9 mouse cellular contexts compared by ENCODE assay signal in the genomic region with DNA sequence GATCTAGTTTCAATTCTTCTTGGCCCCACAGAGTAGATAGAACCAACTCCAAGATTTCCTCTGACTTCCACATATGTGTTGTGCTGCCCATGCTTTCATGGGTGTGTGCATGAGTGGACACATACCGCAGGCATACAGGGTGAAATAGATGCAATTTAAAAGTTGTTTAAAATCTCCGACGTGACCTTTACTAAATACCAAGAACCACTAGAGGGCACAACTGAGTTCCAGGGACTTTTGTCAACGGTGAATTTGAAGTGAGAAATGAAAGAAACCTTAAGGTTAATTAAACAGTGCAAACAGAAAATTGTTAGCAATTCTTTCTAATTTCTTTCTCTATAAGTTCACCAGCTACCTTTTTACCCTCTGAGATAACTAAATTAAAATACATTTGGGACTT. TPM values are rescaled to one million over a fixed set of nuclear protein-coding genes. Genes with fewer than 3 reads are reported as not detected.
DNase-seq lines count a peak whose midpoint lies in the region; ATAC-seq and TF ChIP-seq lines count a peak whose summit lies in the region.
"Had no signal": no experiment of that assay in that cellular context is flagged by ENCODE, and none has a peak within 500 bp of the region (broad histone marks: within the 10 kb centered on the region; RNA-seq: fewer than 3 reads in every experiment).

No protein-coding gene starts in this region.

- TF ChIP-seq CTCF in left cerebral cortex, adult 2 months (IDR thresholded peaks at IDR 0.05), result peak; percentile 82
- TF ChIP-seq CTCF in lung, postnatal 0 days (IDR thresholded peaks at IDR 0.05), result peak; percentile 76

- no peak for TF ChIP-seq EP300 in lung, postnatal 0 days (IDR thresholded peaks at IDR 0.05)

- H3K36me3 ChIP-seq in embryonic facial prominence, embryonic 11.5 days (replicated peaks; ENCODE audit: control insufficient read depth, insufficient read depth, low read depth, low read length), result no peaks in the 10 kb centered on the region
- H3K36me3 ChIP-seq in embryonic facial prominence, embryonic 10.5 days (replicated peaks), result no peaks in the 10 kb centered on the region
- no peaks in the 10 kb centered on the region for H3K36me3 ChIP-seq in lung, postnatal 0 days (ENCODE audit: insufficient read depth, low read length)
- H3K36me3 ChIP-seq: neural tube, embryonic 12.5 days had no signal

- no peak overlapping the region for H3K27ac ChIP-seq in embryonic facial prominence, embryonic 11.5 days (replicated peaks; ENCODE audit: low read depth, low read length)
- no peak overlapping the region for H3K27ac ChIP-seq in embryonic facial prominence, embryonic 10.5 days (replicated peaks)
- H3K27ac ChIP-seq in left cerebral cortex, adult 2 months, result no peak overlapping the region
- H3K27ac ChIP-seq in lung, postnatal 0 days (ENCODE audit: low read length), result no peak overlapping the region
- H3K27ac ChIP-seq: neural tube, embryonic 12.5 days had no signal

- DNase-seq in embryonic facial prominence, embryonic 11.5 days (ENCODE audit: low spot score), result peak; percentile 55
- no peak for DNase-seq in embryonic facial prominence, embryonic 10.5 days (ENCODE audit: low spot score)
- no peak for DNase-seq in left cerebral cortex, adult 2 months (ENCODE audit: extremely low spot score in 1 of 2, low spot score in 2 of 2)
- DNase-seq in left cerebral cortex, postnatal 36 days (ENCODE audit: low spot score in 2 of 2), result no peak
- peak; percentile 24 for DNase-seq in Muller cell, postnatal 12 days (ENCODE audit: inconsistent ontology term)
- peak; percentile 68 for DNase-seq in lung, postnatal 0 days (ENCODE audit: low spot score)
- DNase-seq in frontal cortex, postnatal 10 days (ENCODE audit: low spot score in 2 of 2), result no peak

- H3K9me3 ChIP-seq in embryonic facial prominence, embryonic 11.5 days (replicated peaks; ENCODE audit: control insufficient read depth, low read length), result no peaks in the 10 kb centered on the region
- no peaks in the 10 kb centered on the region for H3K9me3 ChIP-seq in embryonic facial prominence, embryonic 10.5 days
- no peaks in the 10 kb centered on the region for H3K9me3 ChIP-seq in lung, postnatal 0 days (ENCODE audit: low read length)
- H3K9me3 ChIP-seq: neural tube, embryonic 12.5 days had no signal

- ATAC-seq in embryonic facial prominence, embryonic 11.5 days (replicated peaks; ENCODE audit: insufficient number of reproducible peaks, low FRiP score, low TSS enrichment, low read depth), result no peak
- ATAC-seq in lung, postnatal 0 days, result no peak
- ATAC-seq in activated CD4-positive, CD25-positive, alpha-beta regulatory T cell, adult 4 months, result no peak

- WGBS in embryonic facial prominence, embryonic 11.5 days, result 21% methylated on average over 4 of the region's 4 CpGs
- 24% methylated on average over 4 of the region's 4 CpGs for WGBS in embryonic facial prominence, embryonic 10.5 days
- 10% methylated on average over 4 of the region's 4 CpGs for WGBS in lung, postnatal 0 days

- no peaks in the 10 kb centered on the region for H3K27me3 ChIP-seq in embryonic facial prominence, embryonic 11.5 days (ENCODE audit: control insufficient read depth, insufficient read depth, low read length)
- H3K27me3 ChIP-seq in embryonic facial prominence, embryonic 10.5 days (replicated peaks; ENCODE audit: low read depth, poor library complexity, severe bottlenecking), result no peaks in the 10 kb centered on the region
- H3K27me3 ChIP-seq in lung, postnatal 0 days (replicated peaks; ENCODE audit: insufficient read depth, low read length), result no peaks in the 10 kb centered on the region
- H3K27me3 ChIP-seq: neural tube, embryonic 12.5 days had no signal

- no peak overlapping the region for H3K4me2 ChIP-seq in embryonic facial prominence, embryonic 11.5 days (ENCODE audit: low read depth, low read length)
- H3K4me2 ChIP-seq in lung, postnatal 0 days (replicated peaks; ENCODE audit: low read depth, low read length), result no peak overlapping the region
- H3K4me2 ChIP-seq: neural tube, embryonic 12.5 days had no signal

- H3K4me1 ChIP-seq in embryonic facial prominence, embryonic 11.5 days (ENCODE audit: control insufficient read depth, insufficient read depth, low read length), result no peaks in the 10 kb centered on the region
- no peaks in the 10 kb centered on the region for H3K4me1 ChIP-seq in embryonic facial prominence, embryonic 10.5 days
- H3K4me1 ChIP-seq in lung, postnatal 0 days (ENCODE audit: insufficient read depth, low read depth, low read length), result no peaks in the 10 kb centered on the region
- H3K4me1 ChIP-seq: neural tube, embryonic 12.5 days had no signal

- intact Hi-C loops in left cerebral cortex, adult 2 months (cut with DNase I), result loop anchor here (1.0 to 5.0 kb wide), 2 partner anchors 64 to 114 kb away; no protein-coding TSS in a partner anchor
- intact Hi-C loops in left cerebral cortex, postnatal 36 days (cut with DNase I), result no loop called here

- H3K4me3 ChIP-seq in embryonic facial prominence, embryonic 11.5 days (ENCODE audit: low read depth, low read length), result no peak overlapping the region
- H3K4me3 ChIP-seq in embryonic facial prominence, embryonic 10.5 days, result no peak overlapping the region
- H3K4me3 ChIP-seq in left cerebral cortex, adult 2 months, result no peak overlapping the region
- H3K4me3 ChIP-seq in lung, postnatal 0 days (ENCODE audit: low read depth, low read length), result no peak overlapping the region
- H3K4me3 ChIP-seq: neural tube, embryonic 12.5 days had no signal

- no peak overlapping the region for H3K9ac ChIP-seq in embryonic facial prominence, embryonic 11.5 days (replicated peaks; ENCODE audit: low read length)
- no peak overlapping the region for H3K9ac ChIP-seq in lung, postnatal 0 days (replicated peaks; ENCODE audit: low read depth)
- H3K9ac ChIP-seq: neural tube, embryonic 12.5 days had no signal

RNA-seq across cellular contexts. Expression of gene Yes1, which starts 17.2 kb away (rescaled TPM):
- polyA plus RNA-seq in embryonic facial prominence, embryonic 11.5 days (2014; fragmentation: Nextera tagmentation; extraction: Ambion mirVana), result 28.9 and 30.8 TPM in 2 replicates
- polyA plus RNA-seq in embryonic facial prominence, embryonic 10.5 days (2016; fragmentation: Nextera tagmentation; extraction: Ambion mirVana), result 29.3 and 30.6 TPM in 2 replicates
- total RNA-seq in left cerebral cortex, adult 2 months (2021), result 10 to 100 TPM; 12.5 to 13.6 TPM
- total RNA-seq in left cerebral cortex, postnatal 36 days (2021), result 10 to 100 TPM; 11.8 to 13.5 TPM
- 28.5 and 35.5 TPM in 2 replicates for polyA plus RNA-seq in lung, postnatal 0 days (2015; fragmentation: Nextera tagmentation; extraction: Ambion mirVana)
- under 1 TPM; 0.65 to 0.91 TPM for polyA plus RNA-seq in activated CD4-positive, CD25-positive, alpha-beta regulatory T cell, adult 4 months (2017; shearing (Covaris generic))

Comparison
In these comparisons a context has a peak if more than half of its experiments do, and no peak if none do; other contexts are left out.
1. DNase-seq: peak in embryonic facial prominence, embryonic 11.5 days (single experiment), Muller cell, postnatal 12 days (single experiment) and lung, postnatal 0 days (single experiment); none in embryonic facial prominence, embryonic 10.5 days (single experiment), left cerebral cortex, adult 2 months (0 of 2), left cerebral cortex, postnatal 36 days (0 of 2) and frontal cortex, postnatal 10 days (0 of 2).
2. RNA of gene Yes1, which starts 17.2 kb away (polyA plus RNA-seq): 28.9 to 30.8 TPM in embryonic facial prominence, embryonic 11.5 days, 29.3 to 30.6 TPM in embryonic facial prominence, embryonic 10.5 days and 28.5 to 35.5 TPM in lung, postnatal 0 days; 0.65 to 0.91 TPM in activated CD4-positive, CD25-positive, alpha-beta regulatory T cell, adult 4 months; every median in the first group is over 10 times any median in the second.